Mouse (Mus musculus) intestine, embryonic 16.5 days (tissue): ENCODE data around the gene 2700081O15Rik. TPM values are rescaled to one million over a fixed set of nuclear protein-coding genes. Genes with fewer than 3 reads are reported as not detected.
"Not testable (repeated sequence)": the region's sequence is repeated elsewhere in the genome, so short reads cannot be mapped to it uniquely, and the experiment has no call there.

Source experiments
- ATAC-seq: fragments of 200-750 bp; cut with Nextera tagmentation; 2 replicates; pipeline ENCODE4 v1.8.0; 2017; ENCODE audit warnings: moderate TSS enrichment, moderate library complexity
- H3K27ac ChIP-seq: fragments of 300-500 bp; sonication (generic); 2 replicates; pipeline ENCODE4 v1.5.1; 2014; ENCODE audit warnings: mild to moderate bottlenecking, low read length
- H3K27me3 ChIP-seq: fragments of 300-500 bp; sonication (generic); replicated peaks from 2 replicates; pipeline ENCODE4 v1.6.1; 2014; ENCODE audit warnings: low read length, control low read depth, mixed read lengths; ENCODE audit not compliant: control insufficient read depth, insufficient read depth
- H3K36me3 ChIP-seq: fragments of 300-500 bp; sonication (generic); 2 replicates; pipeline ENCODE4 v1.6.1; 2014; ENCODE audit warnings: low read length, control low read depth; ENCODE audit not compliant: control insufficient read depth, insufficient read depth
- H3K4me1 ChIP-seq: fragments of 300-500 bp; sonication (generic); 2 replicates; pipeline ENCODE4 v1.6.1; 2014; ENCODE audit warnings: low read length, control low read depth, mixed read lengths; ENCODE audit not compliant: control insufficient read depth, insufficient read depth
- H3K4me2 ChIP-seq: fragments of 300-500 bp; sonication (generic); 2 replicates; pipeline ENCODE4 v1.6.1; 2014; ENCODE audit warnings: low read depth, low read length, control low read depth
- H3K4me3 ChIP-seq: fragments of 300-500 bp; sonication (generic); 2 replicates; pipeline ENCODE4 v1.5.1; 2014; ENCODE audit warnings: mild to moderate bottlenecking, low read length
- H3K9ac ChIP-seq: fragments of 300-500 bp; sonication (generic); 2 replicates; pipeline ENCODE4 v1.6.1; 2014; ENCODE audit warnings: low read depth, low read length
- H3K9me3 ChIP-seq: fragments of 300-500 bp; sonication (generic); 2 replicates; pipeline ENCODE4 v1.6.1; 2016; ENCODE audit warnings: low read length, control low read depth; ENCODE audit not compliant: control insufficient read depth
- WGBS: fragments of 180-500 bp; shearing (Covaris S2); extraction: QIAGEN DNeasy Blood & Tissue Kit; methylation state at CpG from one replicate; pipeline ENCODE4 v1.1.7; 2014; 5-methylcytosine and 5-hydroxymethylcytosine counted together
- polyA plus RNA-seq: library from polyadenylated mRNA; unstranded; fragments of >200 nt; fragmentation: Nextera tagmentation; extraction: Ambion mirVana; gene quantifications from 2 replicates; pipeline ENCODE4 v1.2.1, GENCODE M21; 2015

2700081O15Rik gene
- 3.1 and 3.2 TPM in 2 replicates for polyA plus RNA-seq

GRCm38 (mm10) chr19:7416834-7417735 is at the start of gene 2700081O15Rik:
TSS of gene 2700081O15Rik (plus strand) at chr19:7417625.
- Histone ChIP-seq H3K4me1 (peaks cover 45% of the 10 kb centered on the region), H3K4me2 (peak within 1 kb of the TSS; percentile 88), H3K4me3 (peak within 1 kb of the TSS; percentile 86), H3K27me3 (no peaks in the 10 kb centered on the region), H3K36me3 (peaks cover 3% of the 10 kb centered on the region; the same call in 1 of the 2 replicates), H3K27ac (peak within 1 kb of the TSS; percentile 91), H3K9ac (peak within 1 kb of the TSS; percentile 95), H3K9me3 (no peaks in the 10 kb centered on the region)
- ATAC-seq: peak; percentile 81
- WGBS: under 1% methylated on average over 101 of the region's 107 CpGs

GRCm38 (mm10) chr19:7369469-7369868 is 48.0 kb upstream of the 2700081O15Rik start:
- not testable (repeated sequence) for H3K9me3 ChIP-seq, H3K4me1 ChIP-seq, ATAC-seq, H3K4me2 ChIP-seq, H3K4me3 ChIP-seq, H3K9ac ChIP-seq, H3K27ac ChIP-seq, H3K27me3 ChIP-seq
- H3K36me3 ChIP-seq: peaks cover 29% of the 10 kb centered on the region
- 44% methylated on average over 4 of the region's 4 CpGs for WGBS

- no peak overlapping the region for H3K9ac ChIP-seq
- no peak overlapping the region for H3K4me3 ChIP-seq
- no peaks in the 10 kb centered on the region for H3K9me3 ChIP-seq
- no peaks in the 10 kb centered on the region for H3K27me3 ChIP-seq
- no peak for ATAC-seq
- peaks cover 30% of the 10 kb centered on the region for H3K36me3 ChIP-seq
- 97% methylated on average over 8 of the region's 8 CpGs for WGBS
- H3K4me1 ChIP-seq: no peaks in the 10 kb centered on the region
- H3K27ac ChIP-seq: no peak overlapping the region
- no peak overlapping the region for H3K4me2 ChIP-seq
These were observed 42.9 kb upstream of the 2700081O15Rik start for GRCm38 (mm10) chr19:7374491-7374890.

- Histone ChIP-seq H3K4me1 (peaks cover 4% of the 10 kb centered on the region; the same call in 1 of the 2 replicates), H3K36me3 (peaks cover 14% of the 10 kb centered on the region), H3K4me2 (no peak overlapping the region), H3K9me3 (no peaks in the 10 kb centered on the region), H3K4me3 (no peak overlapping the region), H3K9ac (no peak overlapping the region), H3K27me3 (no peaks in the 10 kb centered on the region), H3K27ac (no peak overlapping the region)
- WGBS: 69% methylated on average over 2 of the region's 2 CpGs
- no peak for ATAC-seq
These were observed 39.8 kb upstream of the 2700081O15Rik start for GRCm38 (mm10) chr19:7377639-7378038.

- Histone ChIP-seq H3K9ac (peak overlapping the region; percentile 90), H3K27me3 (no peaks in the 10 kb centered on the region), H3K36me3 (no peaks in the 10 kb centered on the region), H3K27ac (peak overlapping the region; percentile 81; the same call in 1 of the 2 replicates), H3K4me3 (peak overlapping the region; percentile 86), H3K4me2 (peak overlapping the region; percentile 81), H3K4me1 (peaks cover 8% of the 10 kb centered on the region), H3K9me3 (no peaks in the 10 kb centered on the region)
- WGBS: 6% methylated on average over 8 of the region's 8 CpGs
- ATAC-seq: no peak
These were observed 35.5 kb upstream of the 2700081O15Rik start for GRCm38 (mm10) chr19:7381906-7382247.

GRCm38 (mm10) chr19:7382248-7382902 is 35.0 kb upstream of the 2700081O15Rik start:
- peaks cover 8% of the 10 kb centered on the region for H3K4me1 ChIP-seq
- H3K27ac ChIP-seq: peak overlapping the region; percentile 81
- H3K9me3 ChIP-seq: no peaks in the 10 kb centered on the region
- H3K27me3 ChIP-seq: no peaks in the 10 kb centered on the region
- under 1% methylated on average over 60 of the region's 60 CpGs for WGBS
- peak overlapping the region; percentile 90 for H3K9ac ChIP-seq
- ATAC-seq: peak; percentile 66
- no peaks in the 10 kb centered on the region for H3K36me3 ChIP-seq
- peak overlapping the region; percentile 81 for H3K4me2 ChIP-seq
- peak overlapping the region; percentile 86 for H3K4me3 ChIP-seq

GRCm38 (mm10) chr19:7382903-7383865 is 34.2 kb upstream of the 2700081O15Rik start, which contains the start of gene Spindoc:
TSS of gene Spindoc (minus strand) at chr19:7382994.
- H3K4me1 ChIP-seq: peaks cover 8% of the 10 kb centered on the region
- peak within 1 kb of the TSS; percentile 90 for H3K9ac ChIP-seq
- no peaks in the 10 kb centered on the region for H3K36me3 ChIP-seq
- WGBS: 2% methylated on average over 44 of the region's 52 CpGs
- peak within 1 kb of the TSS; percentile 81 for H3K4me2 ChIP-seq
- H3K4me3 ChIP-seq: peak within 1 kb of the TSS; percentile 86
- ATAC-seq: peak; percentile 100
- H3K9me3 ChIP-seq: no peaks in the 10 kb centered on the region
- H3K27me3 ChIP-seq: no peaks in the 10 kb centered on the region
- peak within 1 kb of the TSS; percentile 81 for H3K27ac ChIP-seq

GRCm38 (mm10) chr19:7386042-7386441 is 31.4 kb upstream of the 2700081O15Rik start:
- WGBS: 53% methylated on average over 2 of the region's 2 CpGs
- Histone ChIP-seq H3K36me3 (no peaks in the 10 kb centered on the region), H3K4me1 (peaks cover 8% of the 10 kb centered on the region), H3K9me3 (no peaks in the 10 kb centered on the region; the same call in 1 of the 2 replicates), H3K27me3 (no peaks in the 10 kb centered on the region), H3K4me3 (no peak overlapping the region), H3K27ac (no peak overlapping the region), H3K9ac (no peak overlapping the region), H3K4me2 (no peak overlapping the region)
- no peak for ATAC-seq
